ENCODE assay signal across 27 mouse cellular contexts in the genomic region with DNA sequence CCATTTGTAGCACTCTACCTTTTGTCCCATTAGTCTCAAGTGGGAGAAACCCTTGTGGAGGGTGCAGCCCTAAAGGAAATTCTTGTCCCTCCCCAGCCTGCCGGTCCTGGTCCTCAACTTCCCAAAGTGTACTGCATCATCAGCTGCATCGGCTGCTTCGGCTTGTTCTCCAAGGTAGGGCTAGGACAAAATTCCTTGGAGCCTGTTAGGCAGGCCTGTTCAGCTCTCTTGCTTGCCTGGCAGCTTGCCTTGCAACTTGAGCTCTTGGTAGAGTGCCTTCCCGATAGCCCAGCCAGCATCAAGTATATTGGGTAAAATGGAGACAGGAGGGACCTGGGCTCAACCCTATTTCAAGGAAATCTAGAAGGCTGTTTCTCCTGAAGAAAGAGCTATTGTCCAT. TPM values are rescaled to one million over a fixed set of nuclear protein-coding genes. Genes with fewer than 3 reads are reported as not detected.
DNase-seq lines count a peak whose midpoint lies in the region; ATAC-seq lines count a peak whose summit lies in the region.
"Had no signal": no experiment of that assay in that cellular context is flagged by ENCODE, and none has a peak within 500 bp of the region (broad histone marks: within the 10 kb centered on the region; RNA-seq: fewer than 3 reads in every experiment).

No protein-coding gene starts in this region.

- H3K4me3 ChIP-seq in hindbrain, embryonic 14.5 days (replicated peaks; ENCODE audit: low read length): no peak overlapping the region
- H3K4me3 ChIP-seq: embryonic facial prominence, embryonic 15.5 days; forebrain, embryonic 12.5 days; heart, embryonic 13.5 days; hindbrain, embryonic 15.5 days; kidney, embryonic 15.5 days; layer of hippocampus, adult 2 months; left cerebral cortex, adult 2 months; limb, embryonic 12.5 days; midbrain, embryonic 13.5 days had no signal

- no peak overlapping the region for H3K4me2 ChIP-seq in hindbrain, embryonic 14.5 days (replicated peaks)
- H3K4me2 ChIP-seq: embryonic facial prominence, embryonic 15.5 days; forebrain, embryonic 12.5 days; heart, embryonic 13.5 days; hindbrain, embryonic 15.5 days; kidney, embryonic 15.5 days; limb, embryonic 12.5 days; midbrain, embryonic 13.5 days had no signal

- 95% methylated on average over 4 of the region's 4 CpGs for WGBS in hindbrain, embryonic 14.5 days

- no peak for ATAC-seq in hindbrain, embryonic 14.5 days (ENCODE audit: low FRiP score)
- ATAC-seq: CD4-positive, CD25-positive, alpha-beta regulatory T cell, adult 4 months; forebrain, postnatal 0 days; midbrain, embryonic 13.5 days had no signal

- H3K27me3 ChIP-seq in hindbrain, embryonic 14.5 days (ENCODE audit: control insufficient read depth, insufficient read depth, low read length): no peaks in the 10 kb centered on the region
- H3K27me3 ChIP-seq: embryonic facial prominence, embryonic 15.5 days; forebrain, embryonic 12.5 days; heart, embryonic 13.5 days; hindbrain, embryonic 15.5 days; kidney, embryonic 15.5 days; limb, embryonic 12.5 days; midbrain, embryonic 13.5 days had no signal

- peak; percentile 61 for DNase-seq in heart, adult 11 months
- DNase-seq in heart, adult 18-20 months: no peak
- peak; percentile 82 to 88 for DNase-seq in lung, adult 18-20 months
- peak; percentile 61 for DNase-seq in lung, postnatal 14 days
- DNase-seq in kidney, postnatal 10 days: no peak
- no peak for DNase-seq in spleen, adult 12 weeks (ENCODE audit: low spot score)
- DNase-seq in hindbrain, embryonic 14.5 days (ENCODE audit: low spot score): no peak
- DNase-seq: adrenal gland, adult 2 months; cerebellum, adult 18-20 months; cerebellum, postnatal 10 days; forebrain, postnatal 0 days; gastrocnemius, postnatal 36 days; heart, postnatal 10 days; kidney, adult 18-20 months; kidney, postnatal 36 days; right cerebral cortex, adult 18-20 months had no signal

- no peaks in the 10 kb centered on the region for H3K36me3 ChIP-seq in hindbrain, embryonic 14.5 days (replicated peaks; ENCODE audit: control insufficient read depth, insufficient read depth)
- H3K36me3 ChIP-seq: embryonic facial prominence, embryonic 15.5 days; forebrain, embryonic 12.5 days; heart, embryonic 13.5 days; hindbrain, embryonic 15.5 days; kidney, embryonic 15.5 days; limb, embryonic 12.5 days; midbrain, embryonic 13.5 days had no signal

- no peak overlapping the region for H3K9ac ChIP-seq in hindbrain, embryonic 14.5 days
- H3K9ac ChIP-seq: embryonic facial prominence, embryonic 15.5 days; forebrain, embryonic 12.5 days; forebrain, postnatal 0 days; heart, embryonic 13.5 days; hindbrain, embryonic 15.5 days; kidney, embryonic 15.5 days; limb, embryonic 12.5 days; midbrain, embryonic 13.5 days had no signal

- H3K9me3 ChIP-seq in hindbrain, embryonic 14.5 days (ENCODE audit: control insufficient read depth, low read length): no peaks in the 10 kb centered on the region
- H3K9me3 ChIP-seq: embryonic facial prominence, embryonic 15.5 days; forebrain, embryonic 12.5 days; heart, embryonic 13.5 days; hindbrain, embryonic 15.5 days; kidney, embryonic 15.5 days; limb, embryonic 12.5 days; midbrain, embryonic 13.5 days had no signal

- no peak overlapping the region for H3K27ac ChIP-seq in hindbrain, embryonic 14.5 days
- H3K27ac ChIP-seq: embryonic facial prominence, embryonic 15.5 days; forebrain, embryonic 12.5 days; heart, embryonic 13.5 days; hindbrain, embryonic 15.5 days; kidney, embryonic 15.5 days; layer of hippocampus, adult 2 months; left cerebral cortex, adult 2 months; limb, embryonic 12.5 days; macrophage; midbrain, embryonic 13.5 days had no signal

- no peaks in the 10 kb centered on the region for H3K4me1 ChIP-seq in hindbrain, embryonic 14.5 days (replicated peaks; ENCODE audit: control insufficient read depth, insufficient read depth, low read length)
- H3K4me1 ChIP-seq: embryonic facial prominence, embryonic 15.5 days; forebrain, embryonic 12.5 days; hindbrain, embryonic 15.5 days; kidney, embryonic 15.5 days; limb, embryonic 12.5 days; midbrain, embryonic 13.5 days had no signal

RNA-seq across cellular contexts. Expression of a gene that starts 8.0 kb away (rescaled TPM):
- 1 to 10 TPM in 1 of 2 experiments, under 1 TPM in 1; 0.45 to 1.5 TPM for total RNA-seq in heart, adult 18-20 months (2021)
- 0.58 and 1.1 TPM in 2 replicates for polyA plus RNA-seq in hindbrain, embryonic 14.5 days (2014; fragmentation: Nextera tagmentation; extraction: Ambion mirVana)

RNA-seq across cellular contexts. Expression of a gene that starts 57.4 kb away (rescaled TPM):
- 100 to 1,000 TPM in 1 of 2 experiments, 10 to 100 TPM in 1; 88.9 to 102 TPM for total RNA-seq in heart, adult 18-20 months (2021)
- 72.5 and 74.7 TPM in 2 replicates for polyA plus RNA-seq in hindbrain, embryonic 14.5 days (2014; fragmentation: Nextera tagmentation; extraction: Ambion mirVana)

RNA-seq across cellular contexts. Expression of a gene that starts 57.4 kb away (rescaled TPM):
- 10 to 100 TPM; 19.9 to 21.6 TPM for total RNA-seq in heart, adult 18-20 months (2021)
- polyA plus RNA-seq in hindbrain, embryonic 14.5 days (2014; fragmentation: Nextera tagmentation; extraction: Ambion mirVana): 45.4 and 57.6 TPM in 2 replicates

Comparison
In these comparisons a context has a peak if more than half of its experiments do, and no peak if none do; other contexts are left out.
1. DNase-seq: peak in heart, adult 11 months (single experiment), lung, adult 18-20 months (2 of 2) and lung, postnatal 14 days (single experiment); none in heart, adult 18-20 months (0 of 2), kidney, postnatal 10 days (single experiment), spleen, adult 12 weeks (single experiment) and hindbrain, embryonic 14.5 days (single experiment).